Mouse (Mus musculus) limb, embryonic 12.5 days (tissue): ENCODE data around the gene Trmt1. TPM values are rescaled to one million over a fixed set of nuclear protein-coding genes. Genes with fewer than 3 reads are reported as not detected.
A peak's percentile ranks its signal among the peaks of the same experiment; 100 is the strongest.

Experiments
- ATAC-seq: fragments of 200-750 bp; cut with Nextera tagmentation; 2 replicates; pipeline ENCODE4 v1.8.0; 2017; ENCODE audit warnings: low read depth, moderate TSS enrichment; ENCODE audit not compliant: insufficient number of reproducible peaks, insufficient read depth, low FRiP score, low TSS enrichment
- H3K27ac ChIP-seq: fragments of 300-500 bp; sonication (generic); 2 replicates; pipeline ENCODE4 v1.5.1; 2016; ENCODE audit warnings: mild to moderate bottlenecking, moderate library complexity
- H3K27me3 ChIP-seq: fragments of 300-500 bp; sonication (generic); 2 replicates; pipeline ENCODE4 v1.6.1; 2016; ENCODE audit warnings: mild to moderate bottlenecking, moderate library complexity
- H3K36me3 ChIP-seq: fragments of 300-500 bp; sonication (generic); 2 replicates; pipeline ENCODE4 v1.6.1; 2016; ENCODE audit warnings: mild to moderate bottlenecking, moderate library complexity
- H3K4me1 ChIP-seq: fragments of 300-500 bp; sonication (generic); replicated peaks from 2 replicates; pipeline ENCODE4 v1.6.1; 2016
- H3K4me2 ChIP-seq: fragments of 300-500 bp; sonication (generic); 2 replicates; pipeline ENCODE4 v1.6.1; 2016; ENCODE audit warnings: mild to moderate bottlenecking, moderate library complexity
- H3K4me3 ChIP-seq: fragments of 300-500 bp; sonication (generic); replicated peaks from 2 replicates; pipeline ENCODE4 v1.5.1; 2016; ENCODE audit warnings: mild to moderate bottlenecking
- H3K9ac ChIP-seq: fragments of 300-500 bp; sonication (generic); replicated peaks from 2 replicates; pipeline ENCODE4 v1.6.1; 2016; ENCODE audit warnings: mild to moderate bottlenecking, moderate library complexity
- H3K9me3 ChIP-seq: fragments of 300-500 bp; sonication (generic); 2 replicates; pipeline ENCODE4 v1.6.1; 2016; ENCODE audit warnings: mild to moderate bottlenecking, moderate library complexity
- WGBS: fragments of 180-500 bp; shearing (Covaris S2); methylation state at CpG from one replicate; pipeline ENCODE4 v1.1.7; 2016; 5-methylcytosine and 5-hydroxymethylcytosine counted together
- polyA plus RNA-seq: library from polyadenylated mRNA; unstranded; fragments of >200 nt; fragmentation: Nextera tagmentation; extraction: Ambion mirVana; gene quantifications from 2 replicates; pipeline ENCODE4 v1.2.1, GENCODE M21; 2016

Trmt1 gene
- polyA plus RNA-seq, 1 experiment from 2014 or later: 66.9 TPM

DNA sequence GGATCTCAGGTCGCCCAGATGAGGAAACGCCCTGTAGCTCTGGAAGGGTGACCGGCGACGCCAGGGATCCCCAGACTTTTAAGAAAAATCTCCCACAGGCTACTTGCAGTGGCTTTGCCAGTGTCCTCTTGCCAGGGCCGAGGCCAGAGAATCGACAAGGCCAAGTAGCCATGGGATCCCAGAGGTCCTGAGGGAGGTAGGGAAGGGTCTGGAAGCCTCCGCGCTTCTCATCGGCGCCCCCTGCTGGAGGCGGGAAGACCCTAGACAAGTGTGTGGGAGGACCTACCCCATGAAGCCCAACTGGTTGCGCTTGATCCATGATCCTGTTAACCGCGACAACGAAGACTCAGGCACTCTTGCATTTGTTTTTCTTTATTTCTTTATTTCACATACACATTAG, 18.2 kb downstream of the Trmt1 start:
- Histone ChIP-seq H3K27ac (peak overlapping the region; percentile 29; the same call in 1 of the 2 replicates), H3K9me3 (no peaks in the 10 kb centered on the region), H3K27me3 (peaks cover 77% of the 10 kb centered on the region), H3K4me2 (peak overlapping the region; percentile 49), H3K4me3 (peak overlapping the region; percentile 27), H3K4me1 (peaks cover 74% of the 10 kb centered on the region), H3K9ac (no peak overlapping the region; the same call in 1 of the 2 replicates), H3K36me3 (peaks cover 21% of the 10 kb centered on the region)
- ATAC-seq: no peak
- WGBS: under 1% methylated on average over 16 of the region's 16 CpGs

DNA sequence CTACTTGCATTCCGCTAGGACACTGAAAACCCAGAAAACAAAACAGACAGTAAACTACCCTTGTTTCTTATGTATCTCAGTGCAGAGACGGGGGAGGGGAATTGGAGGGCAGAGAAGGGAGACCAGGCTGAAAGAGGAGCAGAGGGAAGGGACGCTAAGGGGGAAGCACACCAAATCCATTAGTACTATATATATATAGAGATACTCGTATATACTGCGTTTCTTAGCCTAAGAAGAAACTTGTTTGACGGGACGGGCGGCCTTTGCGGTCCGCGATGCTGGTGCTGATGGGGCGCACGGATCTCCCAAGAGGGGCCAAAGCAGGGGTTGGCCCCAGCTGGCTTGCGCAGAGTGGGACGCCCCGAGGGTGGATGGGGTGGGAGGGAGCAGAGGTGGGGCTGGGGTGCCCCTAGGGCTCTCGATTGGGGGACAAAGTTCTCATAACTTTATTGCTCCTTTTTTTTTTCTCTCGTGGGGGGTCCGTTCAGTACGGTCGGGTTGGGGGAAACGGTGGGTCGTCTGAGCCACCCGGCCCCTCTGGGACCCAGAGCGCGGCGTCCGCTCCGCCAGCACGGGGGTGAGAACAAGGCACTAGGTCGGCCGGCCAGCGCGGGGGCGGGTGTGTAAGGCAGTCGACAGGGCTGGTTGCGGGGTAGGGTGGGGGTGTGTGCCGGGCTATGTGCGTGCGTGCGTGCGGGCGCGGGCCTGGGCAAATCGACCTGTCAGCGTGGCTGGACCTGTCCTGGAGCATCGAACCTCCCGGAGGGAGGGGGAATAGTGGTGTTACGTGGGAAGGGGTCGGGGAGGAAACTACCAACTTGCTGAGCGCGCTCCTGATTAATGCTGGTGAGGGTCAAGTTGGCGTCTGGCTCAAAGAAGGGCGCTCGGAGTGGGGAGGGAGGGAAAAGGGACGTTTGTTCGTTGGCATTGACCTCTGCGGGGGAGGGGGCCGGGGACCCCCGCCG, 19.0 kb downstream of the Trmt1 start:
- Histone ChIP-seq H3K27ac (no peak overlapping the region), H3K4me1 (peaks cover 80% of the 10 kb centered on the region), H3K9me3 (no peaks in the 10 kb centered on the region), H3K4me2 (peak overlapping the region; percentile 49), H3K4me3 (peak overlapping the region; percentile 27), H3K27me3 (peaks cover 77% of the 10 kb centered on the region), H3K36me3 (peaks cover 15% of the 10 kb centered on the region), H3K9ac (no peak overlapping the region)
- WGBS: 2% methylated on average over 61 of the region's 61 CpGs
- ATAC-seq: no peak

DNA sequence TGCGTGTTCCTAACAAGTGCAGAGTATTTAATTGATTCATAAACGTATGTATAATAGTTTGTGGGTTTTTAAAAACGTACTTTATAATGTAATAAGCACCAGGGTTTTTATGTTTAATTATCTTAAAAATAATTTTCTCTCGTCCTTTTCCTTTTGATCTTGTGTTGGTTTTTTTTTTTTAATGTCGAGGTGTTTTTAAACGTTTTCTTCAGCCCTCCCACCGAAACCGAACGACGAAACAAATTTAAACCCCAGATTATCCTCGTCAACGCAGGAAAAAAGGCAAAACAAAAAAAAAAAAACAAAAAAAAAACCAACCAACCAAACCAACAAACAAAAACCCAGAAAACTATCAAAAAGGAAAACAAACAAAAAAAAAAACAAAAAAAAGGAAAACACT, 19.9 kb downstream of the Trmt1 start:
- ATAC-seq: no peak
- Histone ChIP-seq H3K4me1 (peaks cover 82% of the 10 kb centered on the region), H3K4me2 (peak overlapping the region; percentile 49), H3K9ac (no peak overlapping the region), H3K9me3 (no peaks in the 10 kb centered on the region), H3K27ac (no peak overlapping the region), H3K27me3 (peaks cover 76% of the 10 kb centered on the region), H3K36me3 (peaks cover 16% of the 10 kb centered on the region; the same call in 1 of the 2 replicates), H3K4me3 (peak overlapping the region; percentile 27)
- 2% methylated on average over 12 of the region's 12 CpGs for WGBS

DNA sequence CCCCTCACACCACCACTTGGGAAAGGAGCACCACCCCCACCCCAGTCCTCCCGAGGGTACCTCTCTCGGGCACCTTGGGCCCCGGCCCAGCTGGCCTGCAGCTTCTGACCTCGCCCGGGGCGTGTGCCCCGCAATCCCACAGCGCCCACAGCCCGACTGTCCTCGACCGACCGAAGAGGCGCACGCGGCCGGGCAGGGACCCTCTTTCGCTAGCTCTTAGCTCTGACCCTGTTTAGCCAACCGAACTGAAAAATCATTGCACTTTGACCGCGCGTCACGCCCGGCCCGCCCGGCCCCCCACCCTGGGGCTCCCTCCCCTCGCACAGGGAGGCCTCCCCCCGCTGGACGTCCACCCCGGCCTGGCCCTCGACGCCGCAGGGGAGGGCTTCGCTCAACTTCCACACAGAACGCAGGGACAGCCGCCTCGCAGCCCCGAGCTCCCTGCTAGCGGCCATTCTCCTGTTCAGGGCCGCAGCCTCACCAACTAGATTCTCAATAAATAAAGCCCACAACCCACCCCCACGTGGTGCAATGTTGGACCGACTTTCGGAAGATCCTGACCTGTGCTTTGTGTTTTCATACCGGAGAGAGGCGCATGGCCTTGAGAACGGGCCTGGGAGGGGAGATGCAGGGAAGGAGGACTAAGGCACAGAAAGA, 20.6 kb downstream of the Trmt1 start:
- H3K9ac ChIP-seq: peak overlapping the region; percentile 55
- 3% methylated on average over 45 of the region's 45 CpGs for WGBS
- H3K27ac ChIP-seq: peak overlapping the region; percentile 56; the same call in 1 of the 2 replicates

DNA sequence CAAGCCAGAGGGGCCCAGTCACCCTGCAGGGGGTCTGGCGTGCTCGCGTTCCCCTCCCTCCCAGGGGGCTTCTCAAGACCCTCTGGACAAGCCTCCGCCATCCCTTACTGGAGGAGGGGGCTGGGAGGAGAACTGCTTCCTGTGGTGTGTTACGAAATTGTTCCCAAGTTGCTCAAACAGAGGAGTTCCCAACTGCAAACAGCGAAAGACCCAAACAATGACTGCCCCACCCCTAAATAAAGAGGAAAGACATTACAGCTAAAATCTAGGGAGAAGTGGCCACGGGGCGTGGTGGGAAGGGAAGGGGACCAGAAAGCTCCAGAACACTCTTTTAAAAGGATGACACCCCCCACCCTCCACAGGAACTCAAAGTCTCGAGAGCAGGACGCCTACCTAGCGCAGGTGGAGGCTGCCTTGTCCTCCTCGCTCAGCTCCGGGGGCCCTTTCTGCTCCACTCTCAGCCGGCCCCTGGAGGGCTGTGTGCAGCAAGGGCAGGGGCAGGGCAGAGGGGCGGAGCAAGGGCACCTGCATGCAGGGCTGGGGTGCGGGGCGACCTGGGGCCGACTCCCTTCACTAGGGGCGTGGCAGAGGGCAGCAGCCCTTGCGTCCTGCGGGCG, 21.3 kb downstream of the Trmt1 start:
- peak overlapping the region; percentile 23; the same call in 1 of the 2 replicates for H3K9ac ChIP-seq
- H3K9me3 ChIP-seq: no peaks in the 10 kb centered on the region
- peaks cover 20% of the 10 kb centered on the region; the same call in 1 of the 2 replicates for H3K36me3 ChIP-seq
- no peak for ATAC-seq
- H3K4me1 ChIP-seq: peaks cover 82% of the 10 kb centered on the region
- H3K27ac ChIP-seq: peak overlapping the region; percentile 56; the same call in 1 of the 2 replicates
- WGBS: 3% methylated on average over 22 of the region's 22 CpGs
- H3K4me2 ChIP-seq: peak overlapping the region; percentile 49
- peaks cover 62% of the 10 kb centered on the region for H3K27me3 ChIP-seq
- H3K4me3 ChIP-seq: peak overlapping the region; percentile 26; the same call in 1 of the 2 replicates

More for the DNA sequence above, 20.6 kb downstream of the Trmt1 start:
- H3K4me2 ChIP-seq: peak overlapping the region; percentile 49
- H3K4me1 ChIP-seq: peaks cover 82% of the 10 kb centered on the region
- no peak for ATAC-seq
- H3K27me3 ChIP-seq: peaks cover 69% of the 10 kb centered on the region
- no peaks in the 10 kb centered on the region for H3K9me3 ChIP-seq
- peaks cover 20% of the 10 kb centered on the region; the same call in 1 of the 2 replicates for H3K36me3 ChIP-seq
- H3K4me3 ChIP-seq: peak overlapping the region; percentile 26

DNA sequence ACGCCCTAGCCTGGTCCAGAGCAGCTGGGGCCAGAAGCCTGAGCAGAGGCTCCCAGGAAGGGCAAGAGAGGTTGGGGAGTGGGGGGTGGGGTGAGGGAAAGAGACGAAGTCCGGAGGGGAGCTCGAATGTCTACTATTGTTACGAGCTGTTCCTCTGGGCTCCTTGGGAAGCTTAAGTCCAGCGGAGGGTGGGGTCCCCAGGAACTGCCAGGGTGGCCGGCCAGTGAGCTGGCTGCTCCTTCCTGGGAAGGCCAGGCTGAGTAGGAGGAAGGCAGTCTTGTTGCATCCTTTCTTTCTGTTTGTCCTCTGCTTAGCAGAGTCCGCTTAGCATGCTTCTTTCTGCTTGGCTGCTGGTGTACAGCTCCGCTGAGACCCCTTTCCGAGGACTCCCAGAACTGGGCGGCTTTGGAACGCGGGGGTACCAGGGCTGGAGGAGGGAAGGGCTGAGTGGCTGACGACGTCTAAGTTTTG, 22.0 kb downstream of the Trmt1 start:
- Histone ChIP-seq H3K27me3 (peaks cover 55% of the 10 kb centered on the region), H3K27ac (peak overlapping the region; percentile 53; the same call in 1 of the 2 replicates), H3K4me3 (0 out of 2 replicates have a peak overlapping the region, but pooled peaks have one; percentile 26), H3K4me1 (peaks cover 88% of the 10 kb centered on the region), H3K9ac (peak overlapping the region; percentile 23; the same call in 1 of the 2 replicates), H3K4me2 (peak overlapping the region; percentile 49), H3K36me3 (peaks cover 20% of the 10 kb centered on the region; the same call in 1 of the 2 replicates), H3K9me3 (no peaks in the 10 kb centered on the region)
- no peak for ATAC-seq
- 9% methylated on average over 15 of the region's 15 CpGs for WGBS

DNA sequence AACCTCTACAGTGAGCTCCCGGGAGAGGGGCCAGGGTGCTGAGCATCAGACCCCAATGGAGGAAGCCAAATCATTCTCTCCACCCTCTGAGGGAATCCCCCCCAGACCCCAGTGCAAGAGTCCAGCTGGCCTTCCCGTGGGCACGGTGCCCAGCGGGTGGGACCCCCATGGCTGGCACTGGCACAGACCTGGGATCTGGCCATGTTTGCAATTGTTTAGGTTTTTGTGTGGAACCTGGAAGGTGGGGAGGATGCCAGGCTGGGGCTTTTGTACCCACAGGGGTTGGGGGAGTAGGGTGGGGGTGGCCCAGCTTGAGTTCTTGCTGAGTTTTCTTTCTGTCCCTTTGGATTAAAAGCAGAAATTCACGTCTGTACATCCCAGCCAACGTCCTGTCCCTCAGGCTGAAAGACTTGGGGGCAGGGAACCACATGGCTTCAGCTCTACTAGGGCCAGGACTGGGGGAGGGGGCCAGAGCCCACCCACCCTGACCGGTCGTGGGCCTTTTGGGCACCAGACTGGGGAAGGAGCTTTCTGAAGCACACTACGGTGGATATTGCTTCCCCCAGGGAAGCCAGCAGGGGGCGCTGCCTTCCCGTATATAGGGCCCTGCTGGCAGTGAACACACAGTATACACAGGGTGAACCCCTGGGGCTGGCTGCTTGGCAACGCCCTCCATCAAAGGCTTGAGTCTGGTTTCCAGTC, 22.8 kb downstream of the Trmt1 start:
- Histone ChIP-seq H3K36me3 (peaks cover 24% of the 10 kb centered on the region), H3K9me3 (no peaks in the 10 kb centered on the region), H3K27ac (no peak overlapping the region), H3K4me2 (no peak overlapping the region), H3K27me3 (peaks cover 47% of the 10 kb centered on the region), H3K9ac (no peak overlapping the region), H3K4me1 (peaks cover 93% of the 10 kb centered on the region), H3K4me3 (no peak overlapping the region)
- WGBS: 17% methylated on average over 12 of the region's 12 CpGs
- ATAC-seq: peak; percentile 33; the same call in 1 of the 2 replicates

DNA sequence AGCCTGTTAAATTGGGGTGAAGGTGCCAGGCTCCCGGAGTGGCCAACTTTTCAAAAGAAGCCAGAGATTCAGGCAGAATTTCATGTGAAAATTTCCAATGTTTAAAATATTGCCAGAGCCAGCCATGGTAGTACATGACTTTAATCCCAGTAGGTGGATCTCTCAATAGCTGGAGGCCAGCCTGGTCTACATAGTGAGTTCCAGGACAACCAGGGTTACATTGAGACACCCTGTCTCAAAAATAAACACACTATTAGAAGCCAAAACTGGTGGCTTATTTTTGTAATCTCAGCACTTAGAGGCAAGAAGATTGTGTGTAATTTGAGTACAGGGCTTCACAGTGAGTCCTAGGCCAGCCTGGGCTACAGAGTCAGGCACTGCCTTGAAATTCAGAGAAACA, 23.8 kb downstream of the Trmt1 start:
- WGBS: 100% methylated on average over 1 of the region's 1 CpGs
- peak overlapping the region; percentile 66 for H3K27ac ChIP-seq
- H3K4me1 ChIP-seq: peaks cover 93% of the 10 kb centered on the region
- peaks cover 34% of the 10 kb centered on the region for H3K36me3 ChIP-seq
- ATAC-seq: no peak
- peaks cover 46% of the 10 kb centered on the region for H3K27me3 ChIP-seq
- H3K4me3 ChIP-seq: no peak overlapping the region
- H3K9me3 ChIP-seq: no peaks in the 10 kb centered on the region
- H3K4me2 ChIP-seq: no peak overlapping the region
- H3K9ac ChIP-seq: no peak overlapping the region

DNA sequence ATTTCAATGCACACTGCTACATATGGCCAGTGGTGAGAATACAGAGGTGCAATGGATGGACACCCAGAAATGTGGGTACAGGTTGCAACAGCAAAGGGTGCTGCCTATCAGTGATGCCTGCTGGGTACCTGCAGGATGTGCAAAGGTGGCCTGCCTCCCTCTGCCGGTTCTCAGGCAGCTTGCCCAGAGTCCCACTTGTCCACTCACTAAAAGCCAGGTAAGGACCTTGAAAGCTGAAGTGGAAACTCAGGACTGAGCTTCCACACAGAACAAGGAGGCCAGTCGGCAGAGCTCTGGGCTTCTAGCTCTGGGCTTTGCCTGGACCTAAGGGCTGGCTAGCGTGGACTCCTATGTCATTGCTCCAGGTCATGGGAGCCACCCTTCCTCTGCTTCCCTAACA, 25.2 kb downstream of the Trmt1 start:
- H3K27ac ChIP-seq: peak overlapping the region; percentile 97
- H3K27me3 ChIP-seq: peaks cover 44% of the 10 kb centered on the region
- no peak overlapping the region for H3K4me3 ChIP-seq
- no peak overlapping the region for H3K4me2 ChIP-seq
- 0 out of 2 replicates have a peak overlapping the region, but pooled peaks have one; percentile 28 for H3K9ac ChIP-seq
- H3K9me3 ChIP-seq: no peaks in the 10 kb centered on the region
- ATAC-seq: no peak
- 53% methylated on average over 3 of the region's 3 CpGs for WGBS
- H3K36me3 ChIP-seq: peaks cover 38% of the 10 kb centered on the region
- peaks cover 93% of the 10 kb centered on the region for H3K4me1 ChIP-seq
